Mouse (Mus musculus) large intestine, adult 2 months (tissue): ENCODE measurements at regions not wholly inside any gene's neighbourhood (a gene's known extent, or its start where the extent isn't known, plus 50 kb on each side); places are given as distances from the start of the nearest gene placed in this dataset.

ENCODE experiments used
- DNase-seq: peaks from one replicate; pipeline ENCODE4 v3.0.0-alpha.2; 2012; ENCODE audit warnings: low read depth, low spot score
- WGBS: fragments of 180-500 bp; shearing (Covaris S2); methylation state at CpG from one replicate; pipeline ENCODE4 v1.1.7; 2018; 5-methylcytosine and 5-hydroxymethylcytosine counted together

- DNase-seq = no peak
- WGBS = 29% methylated on average over 7 of the region's 7 CpGs
Measured at GRCm38 (mm10) chr3:129002866-129003265, 196.8 kb upstream of the Pitx2 start.

- no peak for DNase-seq
- 86% methylated on average over 8 of the region's 8 CpGs for WGBS
Measured at GRCm38 (mm10) chr3:129004085-129004484, 195.6 kb upstream of the Pitx2 start.

GRCm38 (mm10) chr3:129038877-129039276, 160.8 kb upstream of the Pitx2 start:
- DNase-seq = no peak
- WGBS = 86% methylated on average over 2 of the region's 2 CpGs

GRCm38 (mm10) chr3:129044834-129045233, 154.8 kb upstream of the Pitx2 start:
- DNase-seq = no peak
- 92% methylated on average over 5 of the region's 5 CpGs for whole genome bisulfite sequencing

- DNase-seq = no peak
- 42% methylated on average over 3 of the region's 3 CpGs for WGBS
Measured at GRCm38 (mm10) chr3:129049899-129050597, 149.6 kb upstream of the Pitx2 start.

- no peak for DNase-seq
- WGBS = 51% methylated on average over 19 of the region's 19 CpGs
Measured at GRCm38 (mm10) chr3:129065457-129066364, 134.0 kb upstream of the Pitx2 start.

GRCm38 (mm10) chr3:129069676-129070075, 130.0 kb upstream of the Pitx2 start:
- DNase-seq = no peak
- 84% methylated on average over 8 of the region's 8 CpGs for WGBS

- no peak for DNase-seq
Measured at GRCm38 (mm10) chr3:129070521-129070933, 129.2 kb upstream of the Pitx2 start.

GRCm38 (mm10) chr3:129071002-129071401, 128.7 kb upstream of the Pitx2 start:
- DNase-seq = no peak
- whole genome bisulfite sequencing = 75% methylated on average over 7 of the region's 7 CpGs

More at GRCm38 (mm10) chr3:129070521-129070933, 129.2 kb upstream of the Pitx2 start:
- 54% methylated on average over 3 of the region's 3 CpGs for WGBS

GRCm38 (mm10) chr3:129076396-129076795, 123.3 kb upstream of the Pitx2 start:
- no peak for DNase-seq
- 25% methylated on average over 1 of the region's 1 CpGs for WGBS

- DNase-seq = no peak
Measured at GRCm38 (mm10) chr3:129103786-129104440, 95.8 kb upstream of the Pitx2 start.

GRCm38 (mm10) chr3:129104811-129105210, 94.9 kb upstream of the Pitx2 start:
- no peak for DNase-seq
- 80% methylated on average over 9 of the region's 9 CpGs for WGBS

More at GRCm38 (mm10) chr3:129103786-129104440, 95.8 kb upstream of the Pitx2 start:
- 83% methylated on average over 12 of the region's 12 CpGs for WGBS

GRCm38 (mm10) chr3:129106174-129106573, 93.5 kb upstream of the Pitx2 start:
- DNase-seq = no peak

GRCm38 (mm10) chr3:129130521-129130920, 69.2 kb upstream of the Pitx2 start:
- WGBS = 94% methylated on average over 2 of the region's 2 CpGs
- DNase-seq = no peak

More at GRCm38 (mm10) chr3:129106174-129106573, 93.5 kb upstream of the Pitx2 start:
- WGBS = 90% methylated on average over 2 of the region's 2 CpGs

- 82% methylated on average over 8 of the region's 8 CpGs for WGBS
- no peak for DNase-seq
Measured at GRCm38 (mm10) chr3:129131140-129131539, 68.5 kb upstream of the Pitx2 start.

- WGBS = 65% methylated on average over 6 of the region's 6 CpGs
- no peak for DNase-seq
Measured at GRCm38 (mm10) chr3:129131877-129132433, 67.7 kb upstream of the Pitx2 start.
